Mouse (Mus musculus) heart, embryonic 10.5 days (tissue): ENCODE results near the gene Zfp324. TPM values are rescaled to one million over a fixed set of nuclear protein-coding genes. Genes with fewer than 3 reads are reported as not detected.

Source experiments
- DNase-seq: peaks from one replicate; pipeline ENCODE4 v3.0.0-alpha.2; 2017; ENCODE audit warnings: low spot score
- H3K27ac ChIP-seq: fragments of 300-500 bp; sonication (generic); 2 replicates; pipeline ENCODE4 v1.5.1; 2016; ENCODE audit warnings: mild to moderate bottlenecking
- H3K27me3 ChIP-seq: fragments of 300-500 bp; sonication (generic); 2 replicates; pipeline ENCODE4 v1.6.1; 2016; ENCODE audit warnings: mild to moderate bottlenecking; ENCODE audit not compliant: poor library complexity, insufficient read depth, severe bottlenecking
- H3K36me3 ChIP-seq: fragments of 300-500 bp; sonication (generic); 2 replicates; pipeline ENCODE4 v1.6.1; 2016; ENCODE audit warnings: mild to moderate bottlenecking, moderate library complexity
- H3K4me1 ChIP-seq: fragments of 300-500 bp; sonication (generic); 2 replicates; pipeline ENCODE4 v1.6.1; 2016; ENCODE audit warnings: mild to moderate bottlenecking
- H3K4me3 ChIP-seq: fragments of 300-500 bp; sonication (generic); 2 replicates; pipeline ENCODE4 v1.5.1; 2016; ENCODE audit warnings: mild to moderate bottlenecking, moderate library complexity
- H3K9me3 ChIP-seq: fragments of 300-500 bp; sonication (generic); 2 replicates; pipeline ENCODE4 v1.6.1; 2016; ENCODE audit warnings: mild to moderate bottlenecking, moderate library complexity
- WGBS: fragments of 180-500 bp; shearing (Covaris S2); methylation state at CpG from one replicate; pipeline ENCODE4 v1.1.7; 2016; 5-methylcytosine and 5-hydroxymethylcytosine counted together
- polyA plus RNA-seq: library from polyadenylated mRNA; unstranded; fragments of >200 nt; fragmentation: Nextera tagmentation; extraction: Ambion mirVana; gene quantifications from 2 replicates; pipeline ENCODE4 v1.2.1, GENCODE M21; 2016

Zfp324 gene
- polyA plus RNA-seq, 1 experiment from 2014 or later = 8.4 TPM

DNA sequence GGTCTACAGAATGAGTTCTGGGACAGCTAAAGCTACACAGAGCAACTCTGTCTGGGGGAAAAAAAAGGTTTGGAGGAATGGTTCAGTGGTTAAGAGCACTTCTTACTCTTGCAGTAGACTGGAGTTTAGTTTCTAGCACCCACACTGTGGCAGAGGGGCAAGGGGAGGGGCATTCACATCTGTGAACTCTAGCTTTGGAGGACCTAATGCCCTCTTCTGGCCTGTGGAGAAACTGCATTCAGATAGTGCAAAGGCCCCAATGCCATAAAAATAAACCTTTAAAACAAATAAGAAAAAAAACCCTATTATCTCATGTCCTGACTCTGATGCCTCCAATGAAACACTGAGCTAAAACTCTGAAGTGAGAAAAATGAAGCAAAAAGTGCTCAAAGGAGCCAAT is 22.1 kb upstream of the Zfp324 start:
- H3K27me3 ChIP-seq = no peaks in the 10 kb centered on the region
- no peak for DNase-seq

DNA sequence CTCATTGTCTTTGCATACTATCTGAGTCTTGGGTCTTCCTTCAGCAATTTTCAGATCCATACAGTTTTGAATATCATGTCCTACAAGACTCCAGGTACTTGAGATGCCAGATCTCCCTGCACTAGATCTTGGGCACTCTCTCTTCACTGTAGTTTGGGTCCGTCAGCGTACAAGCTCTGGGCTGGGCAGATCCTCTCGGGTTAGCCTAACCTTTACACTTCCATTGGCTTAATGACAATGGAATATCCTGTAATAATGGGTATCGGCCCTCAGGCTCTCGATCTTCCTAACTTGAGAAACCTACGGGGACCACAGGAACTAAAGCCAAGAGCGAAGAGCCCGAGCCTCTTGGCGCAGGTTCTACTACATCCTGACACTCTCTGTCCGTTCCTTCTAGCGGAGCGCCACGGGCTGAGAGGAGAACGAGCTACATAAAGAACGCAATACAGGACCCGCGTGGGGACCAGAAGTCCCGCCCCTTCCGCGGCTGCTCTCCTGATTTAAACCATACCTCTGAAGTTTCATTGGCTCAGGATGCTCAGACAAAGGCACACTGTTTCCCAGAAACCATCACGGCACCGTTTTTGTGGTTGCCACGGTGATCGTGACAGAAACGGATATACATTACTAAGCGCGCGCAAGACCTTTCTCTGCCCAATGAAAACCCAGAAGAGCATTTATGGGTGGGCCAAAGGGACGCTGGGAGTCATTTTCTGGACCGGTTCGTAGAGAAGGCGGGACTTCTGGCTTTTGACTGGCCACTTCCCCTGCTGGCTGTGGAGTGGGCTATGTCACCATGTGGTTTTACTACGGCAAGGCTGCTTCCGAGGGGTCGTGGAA is 16.4 kb upstream of the Zfp324 start:
- Histone ChIP-seq H3K4me1 (peaks cover 6% of the 10 kb centered on the region), H3K27ac (peak overlapping the region; percentile 91), H3K4me3 (peak overlapping the region; percentile 67), H3K27me3 (no peaks in the 10 kb centered on the region), H3K36me3 (no peaks in the 10 kb centered on the region), H3K9me3 (no peaks in the 10 kb centered on the region)
- WGBS = 9% methylated on average over 35 of the region's 35 CpGs
- DNase-seq = peak; percentile 99

More for the DNA sequence above, 22.1 kb upstream of the Zfp324 start:
- no peak overlapping the region for H3K4me3 ChIP-seq
- no peaks in the 10 kb centered on the region for H3K9me3 ChIP-seq
- H3K27ac ChIP-seq = no peak overlapping the region
- no peaks in the 10 kb centered on the region for H3K36me3 ChIP-seq
- no peaks in the 10 kb centered on the region for H3K4me1 ChIP-seq

DNA sequence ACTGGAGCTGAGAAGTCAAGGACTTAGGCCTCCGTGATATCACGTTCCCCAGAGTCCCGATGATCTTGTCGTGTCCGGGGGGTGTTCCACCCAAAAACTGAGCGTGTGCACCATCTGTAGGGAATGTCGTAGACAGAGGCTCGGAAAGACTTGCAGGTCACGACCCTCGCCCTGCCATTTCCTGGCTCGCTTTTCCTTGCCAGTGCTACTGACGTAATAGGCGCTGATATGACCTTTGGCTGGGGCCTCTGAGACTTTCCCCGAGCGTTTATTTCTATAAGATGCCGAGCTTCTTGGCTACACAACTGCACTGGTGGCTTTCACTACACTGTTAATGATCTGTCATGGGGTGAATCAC is 15.8 kb upstream of the Zfp324 start:
- Histone ChIP-seq H3K4me3 (peak overlapping the region; percentile 67), H3K36me3 (no peaks in the 10 kb centered on the region), H3K9me3 (no peaks in the 10 kb centered on the region), H3K27ac (peak overlapping the region; percentile 91), H3K27me3 (no peaks in the 10 kb centered on the region), H3K4me1 (peaks cover 6% of the 10 kb centered on the region)
- 10% methylated on average over 16 of the region's 16 CpGs for WGBS
- no peak for DNase-seq

DNA sequence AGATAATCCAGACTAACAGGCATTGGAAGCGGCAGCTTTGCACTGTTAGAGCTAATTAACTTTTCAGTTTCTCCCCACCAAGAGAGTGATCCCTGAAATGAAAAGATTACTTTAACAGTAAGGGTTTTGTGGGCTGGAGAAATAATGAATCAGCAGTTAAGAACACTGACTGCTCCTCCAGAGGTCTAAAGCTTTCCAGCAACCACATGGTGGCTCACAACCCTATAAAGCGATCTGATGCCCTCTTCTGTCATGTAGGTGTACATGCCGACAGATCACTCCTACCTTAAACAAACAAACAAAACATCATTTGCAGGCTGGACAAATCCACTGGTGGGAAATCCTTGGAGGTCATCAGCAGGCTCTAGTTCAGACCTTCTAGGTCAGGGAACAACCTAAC is 10.7 kb upstream of the Zfp324 start:
- DNase-seq = no peak
- Histone ChIP-seq H3K27ac (no peak overlapping the region), H3K4me3 (no peak overlapping the region), H3K4me1 (peaks cover 5% of the 10 kb centered on the region), H3K27me3 (no peaks in the 10 kb centered on the region), H3K36me3 (no peaks in the 10 kb centered on the region), H3K9me3 (no peaks in the 10 kb centered on the region)
- 46% methylated on average over 3 of the region's 3 CpGs for WGBS

DNA sequence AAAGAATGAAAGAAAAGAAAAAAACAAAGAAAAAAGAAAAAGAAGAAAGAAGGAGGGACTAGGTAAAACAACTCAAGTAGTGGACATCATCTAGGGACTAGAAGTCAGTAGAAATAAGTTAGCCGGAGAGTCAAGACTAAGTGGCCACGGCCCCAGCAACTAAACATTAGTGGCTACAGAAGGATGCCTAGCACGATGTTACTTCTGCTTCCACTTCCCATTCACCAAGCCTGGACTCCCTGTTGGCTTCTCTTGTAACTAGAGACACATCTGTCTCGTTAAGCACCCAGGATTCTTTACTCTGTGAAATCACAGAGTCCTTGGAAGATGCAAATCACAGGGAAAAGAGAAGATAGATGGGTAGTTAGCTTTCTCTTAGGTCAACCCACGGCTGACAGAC is 8.1 kb upstream of the Zfp324 start:
- no peak for DNase-seq
- H3K4me3 ChIP-seq = no peak overlapping the region
- H3K9me3 ChIP-seq = no peaks in the 10 kb centered on the region
- no peaks in the 10 kb centered on the region for H3K36me3 ChIP-seq
- no peak overlapping the region for H3K27ac ChIP-seq
- WGBS = 70% methylated on average over 5 of the region's 5 CpGs
- H3K4me1 ChIP-seq = no peaks in the 10 kb centered on the region
- H3K27me3 ChIP-seq = no peaks in the 10 kb centered on the region

DNA sequence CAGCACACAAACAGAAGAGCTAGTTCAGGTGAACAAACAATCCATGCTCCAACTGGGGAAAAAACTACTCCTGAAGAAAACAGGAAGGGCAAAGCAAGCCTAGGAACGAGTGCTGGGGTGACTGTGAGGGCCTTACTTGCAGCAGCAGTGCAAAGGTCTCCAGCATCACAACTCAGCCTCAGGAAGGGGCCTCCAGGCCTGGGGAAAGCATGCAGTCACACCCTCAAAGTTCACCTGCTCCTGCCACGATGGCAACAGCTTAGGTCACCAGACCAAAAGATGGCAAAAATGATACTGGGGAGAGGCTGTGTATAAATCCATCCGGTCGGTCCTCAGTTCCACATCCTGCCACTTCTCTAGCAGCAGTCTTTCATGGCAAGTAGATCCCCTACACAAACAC is 6.7 kb upstream of the Zfp324 start:
- DNase-seq = no peak

DNA sequence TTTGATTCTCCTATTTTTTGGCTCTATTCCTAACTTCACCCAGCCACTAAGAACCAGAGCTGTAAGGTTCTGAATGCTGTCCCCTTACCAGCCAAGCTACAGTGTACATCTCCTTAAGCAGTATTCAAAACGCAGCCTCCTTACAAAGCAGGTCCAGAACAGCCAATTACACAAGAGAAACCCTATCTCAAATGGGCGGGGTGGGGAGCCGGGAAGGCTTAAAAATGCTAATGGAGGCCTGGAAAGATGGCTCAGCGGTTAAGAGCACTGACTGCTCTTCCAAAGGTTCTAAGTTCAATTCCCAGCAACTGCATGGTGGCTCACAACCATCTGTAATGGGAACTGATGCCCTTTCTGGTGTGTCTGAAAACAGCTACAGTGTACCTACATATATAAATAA is 5.9 kb upstream of the Zfp324 start:
- no peaks in the 10 kb centered on the region for H3K9me3 ChIP-seq
- no peak overlapping the region for H3K4me3 ChIP-seq
- no peak overlapping the region for H3K27ac ChIP-seq
- DNase-seq = no peak
- 27% methylated on average over 4 of the region's 4 CpGs for whole genome bisulfite sequencing
- peaks cover 1% of the 10 kb centered on the region; the same call in 1 of the 2 replicates for H3K4me1 ChIP-seq
- no peaks in the 10 kb centered on the region for H3K27me3 ChIP-seq
- H3K36me3 ChIP-seq = no peaks in the 10 kb centered on the region

More for the DNA sequence above, 6.7 kb upstream of the Zfp324 start:
- Histone ChIP-seq H3K27ac (no peak overlapping the region), H3K4me3 (no peak overlapping the region), H3K9me3 (no peaks in the 10 kb centered on the region), H3K27me3 (no peaks in the 10 kb centered on the region), H3K36me3 (no peaks in the 10 kb centered on the region), H3K4me1 (no peaks in the 10 kb centered on the region)
- 84% methylated on average over 4 of the region's 4 CpGs for WGBS

DNA sequence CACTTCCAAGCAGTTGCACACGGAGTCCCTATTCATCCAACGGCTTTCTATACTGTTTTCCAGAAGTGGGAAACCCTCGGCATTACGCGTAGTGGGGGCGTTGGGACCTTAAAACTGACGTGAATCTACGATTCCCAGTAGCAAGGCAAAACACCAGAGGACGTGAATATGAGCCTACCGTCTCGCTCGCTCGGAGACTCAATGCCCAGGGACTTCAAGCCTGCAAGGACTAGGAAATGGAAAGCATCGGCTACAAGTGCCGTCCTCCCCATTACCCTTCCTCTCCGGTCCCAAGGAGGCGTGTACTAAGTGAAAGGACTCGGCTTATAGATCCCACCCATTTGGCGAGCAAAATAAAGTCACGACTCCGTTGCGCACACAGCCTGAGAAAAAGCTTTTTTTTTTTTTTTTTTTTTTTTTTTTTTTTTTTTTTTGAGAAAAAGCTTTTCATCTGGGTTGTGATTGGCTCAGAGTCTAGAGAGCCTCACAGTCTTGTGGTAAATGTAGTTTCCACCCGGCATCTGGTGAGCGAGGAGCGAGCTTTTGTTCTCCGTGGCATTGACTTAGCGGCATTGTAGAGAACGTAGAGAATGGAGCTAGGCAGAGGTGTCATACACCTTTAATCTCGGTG is 4.0 kb upstream of the Zfp324 start:
- Histone ChIP-seq H3K9me3 (no peaks in the 10 kb centered on the region), H3K27me3 (no peaks in the 10 kb centered on the region), H3K27ac (peak overlapping the region; percentile 88), H3K36me3 (no peaks in the 10 kb centered on the region), H3K4me1 (peaks cover 10% of the 10 kb centered on the region), H3K4me3 (peak overlapping the region; percentile 61)
- peak; percentile 83 for DNase-seq
- whole genome bisulfite sequencing = 4% methylated on average over 29 of the region's 29 CpGs

DNA sequence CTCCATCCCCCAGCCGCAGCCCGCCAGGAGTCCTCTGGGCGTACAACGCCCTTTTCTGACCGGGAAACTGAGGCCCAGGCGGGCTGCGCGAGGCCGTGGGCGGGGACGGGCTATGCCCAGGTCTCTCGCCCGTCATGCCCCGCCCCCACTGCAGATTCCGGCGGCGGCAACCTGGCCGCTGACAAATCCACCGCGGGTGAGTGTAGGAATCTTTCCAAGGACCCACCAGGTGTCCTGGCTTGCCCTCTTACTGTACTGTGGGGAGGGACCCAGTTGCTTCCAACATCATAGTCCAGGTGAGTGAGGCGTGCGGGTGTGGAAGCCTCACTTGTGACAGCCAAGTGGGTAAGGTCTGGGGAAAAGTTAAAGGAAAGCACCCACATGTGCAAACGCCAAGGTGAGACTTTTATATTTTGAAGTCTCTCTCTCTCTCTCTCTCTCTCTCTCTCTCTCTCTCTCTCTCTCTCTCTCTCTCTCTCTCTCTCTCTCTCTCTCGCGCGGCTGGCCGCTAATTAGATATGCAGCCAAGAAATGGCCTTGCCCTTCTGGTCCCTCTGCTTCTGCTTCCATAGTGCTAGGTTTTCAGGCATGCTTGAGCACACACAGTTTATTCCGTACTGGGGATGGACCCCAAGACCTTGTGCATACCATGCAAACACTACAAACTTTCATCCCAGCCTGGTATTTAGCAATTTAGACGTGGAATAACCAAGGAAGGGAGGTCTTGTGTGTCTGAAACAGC is 637 bp downstream of the Zfp324 start:
- Histone ChIP-seq H3K4me3 (peak overlapping the region; percentile 82), H3K27me3 (no peaks in the 10 kb centered on the region), H3K27ac (peak overlapping the region; percentile 94), H3K9me3 (no peaks in the 10 kb centered on the region), H3K36me3 (peaks cover 27% of the 10 kb centered on the region), H3K4me1 (peaks cover 19% of the 10 kb centered on the region)
- WGBS = under 1% methylated on average over 29 of the region's 29 CpGs
- no peak for DNase-seq

DNA sequence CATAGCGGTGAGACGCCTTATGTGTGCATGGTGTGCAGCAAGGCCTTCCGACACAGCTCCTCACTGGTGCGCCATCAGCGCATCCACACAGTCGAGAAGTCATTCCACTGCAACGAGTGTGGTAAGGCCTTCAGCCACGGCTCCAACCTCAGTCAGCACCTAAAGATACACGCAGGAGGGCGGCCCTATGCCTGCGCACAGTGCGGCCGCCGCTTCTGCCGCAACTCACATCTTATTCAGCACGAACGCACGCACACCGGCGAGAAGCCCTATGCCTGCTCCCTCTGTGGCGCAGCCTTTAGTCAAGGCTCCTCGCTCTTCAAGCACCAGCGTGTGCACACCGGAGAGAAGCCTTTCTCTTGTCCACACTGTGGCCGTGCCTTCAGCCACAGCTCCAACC is 5.3 kb downstream of the Zfp324 start:
- Histone ChIP-seq H3K36me3 (peaks cover 42% of the 10 kb centered on the region), H3K27me3 (no peaks in the 10 kb centered on the region), H3K4me1 (peaks cover 11% of the 10 kb centered on the region; the same call in 1 of the 2 replicates), H3K9me3 (no peaks in the 10 kb centered on the region), H3K27ac (no peak overlapping the region), H3K4me3 (no peak overlapping the region)
- WGBS = 91% methylated on average over 25 of the region's 25 CpGs
- no peak for DNase-seq

DNA sequence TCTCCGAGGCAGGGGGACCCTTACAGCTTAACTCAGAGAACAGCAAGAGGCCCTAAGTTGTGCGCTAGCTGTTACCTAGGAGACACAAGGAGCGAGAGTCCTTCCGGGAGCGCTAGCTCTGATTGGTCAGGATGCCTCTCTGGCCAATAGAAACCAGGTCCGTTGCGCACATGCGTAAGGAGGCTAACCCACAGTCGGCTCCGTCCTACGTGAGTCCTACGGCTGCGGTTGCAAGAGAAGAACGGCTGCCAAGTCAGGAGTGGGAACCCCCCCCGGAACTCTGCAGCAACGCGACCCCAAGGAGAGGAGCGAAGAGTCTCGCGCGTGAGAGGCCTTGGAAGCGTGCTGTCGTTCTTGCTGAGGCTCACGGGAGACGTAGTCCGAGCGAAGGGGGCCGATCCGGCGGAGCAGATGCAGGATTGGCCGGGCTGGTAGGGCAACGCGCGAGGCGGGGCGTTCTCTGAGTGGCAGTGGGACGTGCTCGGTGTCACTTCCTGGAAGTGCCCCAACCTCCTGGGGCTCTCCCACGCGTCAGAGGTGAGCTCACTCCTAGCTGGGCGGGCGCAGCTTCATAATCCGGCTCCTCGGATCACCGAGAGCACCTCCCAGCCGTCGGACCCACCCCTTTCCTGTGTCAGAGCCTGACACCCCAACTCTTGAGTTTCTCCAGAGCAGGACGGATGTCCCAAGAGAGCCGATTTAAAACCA is 12.2 kb downstream of the Zfp324 start, which contains the start of gene Zfp446:
Gene Zfp446, plus strand, starts transcription at position 167 of the 708 bp plus-strand sequence.
- WGBS = under 1% methylated on average over 49 of the region's 49 CpGs
- H3K27ac ChIP-seq = peak within 1 kb of the TSS; percentile 92
- H3K27me3 ChIP-seq = no peaks in the 10 kb centered on the region
- H3K4me3 ChIP-seq = peak within 1 kb of the TSS; percentile 72
- peaks cover 23% of the 10 kb centered on the region for H3K4me1 ChIP-seq
- no peaks in the 10 kb centered on the region for H3K9me3 ChIP-seq
- peak; percentile 100 for DNase-seq
- H3K36me3 ChIP-seq = peaks cover 7% of the 10 kb centered on the region

DNA sequence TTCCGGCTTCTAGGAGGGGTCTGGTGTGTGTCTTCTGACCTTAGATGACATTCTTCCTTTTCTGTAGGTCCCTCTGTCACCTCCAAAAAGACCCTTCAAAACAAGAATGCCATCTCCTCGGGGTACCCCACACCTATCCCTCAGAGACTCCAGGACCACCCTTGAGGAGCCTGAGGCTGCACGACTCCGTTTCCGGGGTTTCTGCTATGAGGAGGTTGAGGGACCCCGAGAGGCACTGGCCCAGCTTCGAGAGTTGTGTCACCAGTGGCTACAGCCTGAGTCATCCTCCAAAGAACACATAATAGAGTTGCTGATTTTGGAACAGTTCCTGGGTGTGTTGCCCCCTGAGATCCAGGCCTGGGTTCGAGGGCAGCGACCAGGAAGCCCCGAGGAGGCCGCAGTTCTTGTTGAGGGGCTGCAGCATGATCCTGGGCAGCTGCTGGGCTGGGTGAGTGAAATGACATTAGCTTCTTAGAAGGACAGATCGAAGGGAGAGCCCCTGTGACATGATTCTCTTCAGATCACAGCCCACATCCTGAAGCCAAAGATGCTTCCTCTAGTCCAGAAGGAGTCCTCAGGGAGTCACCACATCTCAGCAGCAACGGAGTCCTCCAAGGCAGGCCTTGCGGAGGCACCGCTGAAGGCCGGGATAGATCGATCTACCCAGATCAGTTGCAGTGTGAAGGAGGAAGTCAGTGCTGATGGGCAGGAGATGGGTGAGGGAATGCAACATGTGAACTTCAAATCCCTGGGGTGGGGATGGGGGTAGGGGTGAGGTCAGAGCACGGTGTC is 13.5 kb downstream of the Zfp324 start:
- 81% methylated on average over 18 of the region's 18 CpGs for WGBS
- Histone ChIP-seq H3K27me3 (no peaks in the 10 kb centered on the region), H3K4me3 (peak overlapping the region; percentile 72), H3K4me1 (peaks cover 23% of the 10 kb centered on the region), H3K27ac (peak overlapping the region; percentile 92), H3K9me3 (no peaks in the 10 kb centered on the region), H3K36me3 (peaks cover 8% of the 10 kb centered on the region)
- DNase-seq = no peak
